Mouse (Mus musculus): Measurements from ENCODE around the gene Mtcp1. TPM values are rescaled to one million over a fixed set of nuclear protein-coding genes. Genes with fewer than 3 reads are reported as not detected.

Mtcp1 gene
- polyA plus RNA-seq, 1 experiment from 2014 or later = 5.3 TPM

- TF ChIP-seq CTCF (IDR thresholded peaks at IDR 0.05) = no peak
- ChIA-PET POLR2A (interaction anchor here (0.6 kb wide), 1 partner anchor 9 kb away, joined by 3 read pairs; the partner anchor contains the start of gene Fundc2), CTCF (no interaction called here)
- in situ Hi-C loops (cut with MboI; ENCODE audit: low pct_unique_long_range_greater_than_20kb) = loop anchor here (10.0 kb wide), 1 partner anchor 1488 kb away; no protein-coding TSS in a partner anchor
- H3K27me3 ChIP-seq = peaks cover 27% of the 10 kb centered on the region
- ATAC-seq (no peak), DNase-seq (ENCODE audit: low read depth, low spot score) (no peak)
Observed at GRCm38 (mm10) chrX:75372666-75373425, 43.5 kb downstream of the Mtcp1 start.

GRCm38 (mm10) chrX:75370197-75370596 is 46.2 kb downstream of the Mtcp1 start:
- ATAC-seq (no peak), DNase-seq (ENCODE audit: low read depth, low spot score) (no peak)
- POLR2A ChIA-PET = no interaction called here
- CTCF ChIA-PET = no interaction called here
- peaks cover 24% of the 10 kb centered on the region for H3K27me3 ChIP-seq
- in situ Hi-C loops (cut with MboI; ENCODE audit: low pct_unique_long_range_greater_than_20kb) = loop anchor here (10.0 kb wide), 1 partner anchor 1485 kb away; no protein-coding TSS in a partner anchor
- no peak for TF ChIP-seq CTCF (IDR thresholded peaks at IDR 0.05)

Other genes starting within 250 kb of the Mtcp1 start
- 131 TPM for gene Fundc2, start 34.2 kb downstream of the Mtcp1 start, polyA plus RNA-seq (2021)
- 2.1 TPM for gene F8, start 34.0 kb downstream of the Mtcp1 start, polyA plus RNA-seq (2021)
- gene Cmc4, start within 50 bp of the Mtcp1 start, polyA plus RNA-seq (2021) = 13.3 TPM
- 36.9 TPM for gene Brcc3, start within 50 bp of the Mtcp1 start, polyA plus RNA-seq (2021)
- gene Vbp1, start 97.7 kb upstream of the Mtcp1 start, polyA plus RNA-seq (2021) = 78.2 TPM
- 0.36 TPM for gene Rab39b, start 161.6 kb upstream of the Mtcp1 start, polyA plus RNA-seq (2021)

Measured in Patski (cell line).